Mouse (Mus musculus) lung, adult 2 months (tissue): ENCODE data around the gene Muc13.

Source experiments
- CTCF ChIP-seq: fragments of 200-500 bp; IDR thresholded peaks from 2 replicates; pipeline ENCODE4 v1.5.1; 2011; ENCODE audit warnings: mild to moderate bottlenecking, low read length, control low read depth; ENCODE audit not compliant: insufficient read depth
- POLR2A ChIP-seq: fragments of 200-500 bp; IDR thresholded peaks from 2 replicates; pipeline ENCODE4 v1.6.1; 2011; ENCODE audit warnings: low read depth, mild to moderate bottlenecking, control low read depth, low read length, borderline replicate concordance; ENCODE audit errors: extremely low read depth

DNA sequence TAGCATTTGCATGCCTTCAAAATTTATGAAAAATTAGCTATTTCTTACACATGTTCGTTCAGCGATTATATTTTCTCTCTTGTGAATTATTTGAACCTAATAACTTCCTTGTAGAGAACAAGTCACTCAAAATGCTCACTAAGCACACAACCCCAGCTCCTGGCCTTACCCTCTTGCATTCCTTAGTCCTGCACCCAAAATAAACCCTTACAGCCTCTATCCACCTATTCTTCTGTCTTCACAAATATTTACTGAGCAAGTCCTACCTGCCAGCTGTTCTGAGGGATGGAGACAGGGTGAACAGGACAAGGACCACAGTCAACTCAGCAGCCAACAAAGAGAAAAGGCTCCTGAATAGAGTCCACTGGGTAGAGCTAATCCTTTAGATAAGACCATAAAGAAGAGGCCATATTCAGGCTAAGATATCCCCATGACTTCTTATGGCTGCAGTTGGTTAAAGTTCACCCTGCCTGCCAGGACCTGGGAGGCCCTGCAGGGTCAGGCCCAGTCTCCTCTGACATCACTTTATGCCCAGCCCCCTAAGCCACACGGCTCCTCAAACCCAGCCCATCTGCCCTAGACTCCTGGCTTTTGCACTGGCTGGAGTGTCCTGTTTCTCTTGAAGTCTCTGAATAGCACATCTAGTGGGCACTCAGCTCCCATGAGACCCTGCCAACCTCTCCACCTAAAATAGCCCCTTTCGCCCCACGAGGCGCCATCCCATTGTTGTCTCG, 7.0 kb upstream of the Muc13 start:
- TF ChIP-seq CTCF (no peak), POLR2A (no peak)
